Mouse (Mus musculus): ENCODE data around the gene Hjurp.

- TF ChIP-seq CTCF (IDR thresholded peaks at IDR 0.05; ENCODE audit: low read depth, low read length): no peak
- no peak for TF ChIP-seq TAL1 (conservative IDR thresholded peaks at IDR 0.05; ENCODE audit: low read depth, low read length)
- TF ChIP-seq GATA1 (IDR thresholded peaks at IDR 0.05; ENCODE audit: borderline replicate concordance, low read length): no peak
- no peak for TF ChIP-seq POLR2AphosphoS5 (IDR thresholded peaks at IDR 0.05; ENCODE audit: insufficient replicate concordance, low read depth, low read length)
- no peak for TF ChIP-seq GATA2 (IDR thresholded peaks at IDR 0.05; ENCODE audit: borderline replicate concordance, low read depth, low read length)
Measured at GRCm38 (mm10) chr1:88289152-88289551, 11.7 kb upstream of the Hjurp start.
